Mouse (Mus musculus): ENCODE measurements around the gene Slc25a10.

DNA sequence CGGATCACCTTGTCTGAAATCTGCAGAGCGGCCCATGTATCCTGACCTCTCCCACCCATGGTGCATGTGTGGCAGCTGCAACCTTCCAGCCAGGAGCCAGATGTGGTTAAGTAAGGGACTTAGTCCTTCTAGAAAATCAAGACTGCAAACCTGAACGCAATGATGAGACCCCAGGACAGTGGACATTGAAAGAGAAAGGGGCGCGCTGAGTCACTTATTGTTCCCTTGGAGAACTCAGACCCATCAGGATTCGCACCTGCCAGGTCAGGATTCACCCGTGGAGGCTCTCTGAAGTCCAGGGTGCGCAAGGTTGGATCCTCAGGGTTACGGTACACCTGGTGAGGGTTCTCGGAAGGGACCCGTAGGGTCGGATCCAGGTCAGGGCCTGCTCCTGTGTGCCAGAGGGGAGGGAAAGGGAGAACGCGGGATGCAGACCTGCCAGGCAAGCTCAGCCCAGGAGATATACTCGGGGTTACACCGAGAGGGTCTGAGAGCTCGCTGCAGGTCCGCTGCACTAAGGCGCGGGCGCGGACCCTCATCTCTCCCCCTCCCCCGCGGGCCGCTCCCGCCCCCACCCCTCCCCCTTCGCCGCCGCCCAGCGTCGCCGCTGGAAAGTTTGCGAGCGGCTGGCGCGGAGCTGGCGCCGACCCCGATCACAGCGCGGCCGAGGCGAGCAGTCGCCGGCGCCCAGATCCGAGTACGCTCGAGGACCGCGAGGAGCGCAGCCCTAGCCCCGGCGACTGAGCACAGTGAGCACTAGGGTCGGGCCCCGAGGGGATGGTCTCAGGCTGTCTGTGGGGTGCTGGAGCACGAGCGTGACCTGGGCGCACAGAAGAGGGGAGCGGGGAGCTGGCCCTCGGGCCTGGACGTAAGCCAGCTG, 38.7 kb downstream of the Slc25a10 start, which contains the start of gene Gcgr:
- TF ChIP-seq CTCF (conservative IDR thresholded peaks at IDR 0.05; ENCODE audit: insufficient read depth, insufficient read length, low read depth, low read length) (no peak), POLR2A (IDR thresholded peaks at IDR 0.05; ENCODE audit: low read depth, low read length) (no peak)
